Mouse (Mus musculus) layer of hippocampus, postnatal 10 days (tissue): ENCODE results near the gene H2-M10.1. TPM values are rescaled to one million over a fixed set of nuclear protein-coding genes. Genes with fewer than 3 reads are reported as not detected.
"Not testable (repeated sequence)": the region's sequence is repeated elsewhere in the genome, so short reads cannot be mapped to it uniquely, and the experiment has no call there.

ENCODE experiments used
- DNase-seq, 2 experiments: peaks; one replicate each; pipeline ENCODE4 v3.0.0; 2021; ENCODE audit warnings: low spot score in 2 of 2
- long read RNA-seq: library from polyadenylated mRNA; stranded (forward); transcript quantifications from one replicate; pipeline ENCODE4 v2.0.0, GENCODE M21; 2023
- total RNA-seq, 2 experiments: library from RNA; stranded (reverse); gene quantifications; 2 replicates each; pipeline ENCODE4 v1.2.3; 2021

H2-M10.1 gene
- total RNA-seq: not detected
- long read RNA-seq: 0 reads

DNA sequence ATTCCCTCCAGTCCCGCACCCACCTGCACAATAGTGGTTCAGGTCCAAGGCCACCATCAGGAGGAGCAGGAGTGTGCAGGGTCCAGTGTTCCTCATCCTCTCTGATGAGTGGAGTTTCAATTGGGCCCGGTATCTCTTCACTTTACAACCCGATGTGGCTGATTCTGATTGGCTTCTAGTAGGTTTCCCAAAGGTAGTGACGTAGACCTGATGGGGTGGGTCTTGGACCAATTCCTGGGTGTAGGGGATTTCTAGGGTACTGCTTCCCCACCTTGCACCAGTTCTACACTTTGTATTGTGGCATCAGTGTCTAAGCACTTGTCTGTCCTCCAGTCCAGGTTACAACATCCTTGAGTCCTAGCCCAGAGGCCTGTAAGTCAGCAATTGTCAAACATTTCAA lies at the start of gene H2-M10.1:
Gene H2-M10.1, minus strand, starts transcription at position 101 of the 400 bp plus-strand sequence.
- no peak for DNase-seq

DNA sequence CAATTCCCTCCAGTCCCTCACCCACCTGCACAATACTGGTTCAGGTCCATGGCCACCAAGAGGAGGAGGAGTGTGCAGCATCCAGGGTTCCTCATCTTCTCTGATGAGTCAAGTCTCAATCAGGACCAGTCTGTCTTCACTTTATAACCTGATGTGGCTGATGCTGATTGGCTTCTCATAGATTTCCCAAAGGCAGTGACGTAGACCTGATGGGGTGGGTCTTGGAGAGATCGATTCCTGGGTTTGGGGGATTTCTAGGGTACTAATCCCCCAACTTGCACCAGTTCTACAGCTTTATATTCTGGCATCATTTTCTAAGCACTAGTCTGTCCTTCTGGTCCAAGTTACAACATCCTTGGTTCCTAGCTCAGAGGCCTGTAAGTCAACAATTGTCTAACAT lies 42.4 kb upstream of the H2-M10.1 start, which contains the start of gene H2-M10.3:
Gene H2-M10.3, minus strand, starts transcription at position 101 of the 400 bp plus-strand sequence.
- not testable (repeated sequence) for DNase-seq

DNA sequence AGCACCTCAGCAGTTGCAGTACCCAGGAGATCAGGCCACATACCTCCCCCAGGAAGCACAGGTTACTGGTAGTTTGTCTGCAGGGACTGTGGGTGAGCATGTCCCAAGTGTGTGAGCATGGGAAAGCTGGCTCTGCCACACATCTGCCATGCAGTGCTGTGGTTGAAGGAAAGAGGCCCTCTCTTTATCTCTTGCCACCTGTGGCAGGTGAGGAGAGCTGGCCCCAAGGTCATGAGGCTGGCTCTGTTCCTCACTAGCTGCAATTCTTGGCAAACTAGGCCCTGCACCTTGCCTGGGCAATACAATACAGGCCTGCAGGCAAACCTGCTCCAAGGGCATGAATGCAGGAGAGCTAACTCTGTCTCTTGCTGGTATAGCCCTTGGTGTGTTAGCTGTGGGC lies 36.4 kb upstream of the H2-M10.1 start:
- DNase-seq: not testable (repeated sequence)

DNA sequence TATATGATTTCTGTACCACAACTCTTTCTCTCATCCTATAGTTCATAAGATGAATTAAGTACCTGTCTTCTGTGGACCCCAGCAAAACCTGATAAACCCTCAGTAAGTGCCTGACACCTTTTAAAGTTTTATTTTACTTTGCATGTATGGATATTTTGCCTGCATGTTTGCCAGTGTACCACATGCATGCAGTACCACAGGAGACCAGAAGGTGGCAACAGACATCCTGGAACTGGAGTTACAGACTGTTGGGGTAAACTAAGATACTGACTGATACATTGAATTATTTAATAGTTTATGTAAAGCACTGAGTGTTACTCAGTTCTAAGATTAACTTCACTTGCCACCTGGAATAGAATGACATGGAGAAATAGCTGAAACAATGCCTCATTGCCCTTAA lies 31.6 kb upstream of the H2-M10.1 start:
- peak; percentile 63 to 71 for DNase-seq

DNA sequence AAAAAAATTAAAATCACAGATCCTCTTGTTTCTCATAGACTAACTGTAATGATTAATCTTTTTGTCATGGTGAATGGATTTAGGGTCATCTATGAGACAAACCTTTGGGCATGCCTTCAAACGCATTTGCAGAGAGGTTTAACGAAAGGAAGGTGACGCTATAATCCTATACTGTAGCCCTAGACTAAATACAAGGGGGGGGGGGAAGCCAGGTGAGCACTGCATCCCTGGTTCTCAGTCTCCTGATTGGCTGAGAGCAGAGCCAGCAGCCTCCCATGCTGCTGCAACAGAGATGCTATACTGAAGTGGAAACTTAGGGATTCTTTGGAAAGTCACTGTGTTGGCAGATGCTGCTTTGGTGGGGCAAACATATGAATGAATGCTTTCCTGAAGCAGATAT lies 29.8 kb upstream of the H2-M10.1 start:
- DNase-seq: no peak

DNA sequence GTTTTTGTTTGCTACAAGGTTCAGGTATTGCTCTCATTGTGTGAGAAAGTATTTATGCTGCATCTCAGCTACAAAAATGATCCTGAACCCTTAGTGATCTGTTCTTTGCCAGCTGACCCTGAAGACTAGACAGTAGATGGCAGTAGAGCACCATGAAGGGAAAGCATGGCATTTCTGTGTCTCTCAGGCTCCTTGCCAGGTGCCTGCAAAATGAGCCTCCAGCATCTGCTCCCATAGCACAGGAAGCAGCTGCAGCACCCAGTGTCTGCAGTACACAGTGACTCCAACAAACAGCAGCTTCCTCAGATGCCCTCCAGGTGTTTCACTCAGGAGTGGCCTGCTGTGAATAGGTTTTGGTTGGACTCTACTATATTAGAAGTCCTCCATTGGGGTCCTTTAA lies 29.4 kb upstream of the H2-M10.1 start:
- peak; percentile 75 to 86 for DNase-seq

DNA sequence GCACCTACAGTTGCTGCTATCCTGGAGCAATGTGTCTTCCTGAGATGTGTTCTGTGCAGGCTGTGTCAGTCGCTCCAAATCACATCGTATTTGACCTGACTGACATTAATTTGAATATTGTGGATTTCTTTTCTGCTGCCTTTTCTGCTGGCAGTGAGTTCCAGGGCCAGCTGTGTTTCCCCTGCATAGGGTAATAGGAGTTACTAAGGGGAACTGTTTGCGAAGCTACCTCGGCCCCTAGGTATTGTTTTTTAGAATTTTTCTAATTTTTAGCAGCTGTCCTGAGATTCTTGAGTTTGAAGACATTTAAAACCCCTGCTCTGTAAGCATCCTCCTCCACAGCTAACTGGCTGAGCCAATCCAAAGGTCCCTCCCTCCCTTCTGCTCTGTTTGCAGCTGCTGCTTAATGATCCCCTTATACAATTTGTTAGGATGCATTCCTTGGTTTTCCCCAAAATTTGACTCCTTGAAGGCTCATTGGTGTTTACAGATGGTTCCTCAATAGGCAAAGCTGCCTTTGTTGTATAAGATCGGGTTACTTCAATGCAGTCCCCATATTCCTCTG lies 10.2 kb downstream of the H2-M10.1 start:
- DNase-seq: no peak

DNA sequence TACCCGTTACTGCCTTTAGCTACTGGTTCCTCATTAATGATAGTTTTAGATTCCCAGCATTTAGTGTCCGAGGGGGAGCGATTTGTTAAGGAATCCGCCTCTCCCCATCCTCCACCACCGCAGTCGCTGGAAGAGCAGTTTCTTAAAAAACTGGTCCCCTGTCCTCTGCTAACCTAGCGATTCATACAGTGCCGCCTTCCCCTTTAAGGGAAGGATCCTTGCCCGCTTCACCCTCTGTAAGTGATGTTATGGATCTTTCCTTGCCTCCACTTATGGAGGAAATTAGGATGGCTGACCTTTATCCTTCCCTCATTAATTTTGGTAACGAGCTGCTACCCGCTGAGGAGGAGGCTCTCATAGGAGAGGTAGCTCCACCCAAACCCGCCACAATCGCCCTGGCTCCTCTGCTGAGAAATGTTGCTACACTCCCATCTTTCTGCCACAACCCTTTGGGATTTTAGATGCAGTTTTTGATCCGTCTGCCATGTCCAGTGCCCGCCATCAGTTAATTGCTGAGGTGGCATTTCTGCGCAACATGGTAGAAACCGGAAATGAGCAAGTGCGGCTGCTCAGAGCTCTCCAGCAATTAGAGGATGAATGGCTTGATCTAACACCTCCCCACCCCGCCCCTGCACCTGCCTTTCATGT lies 10.8 kb downstream of the H2-M10.1 start:
- DNase-seq: peak; percentile 63 to 71

DNA sequence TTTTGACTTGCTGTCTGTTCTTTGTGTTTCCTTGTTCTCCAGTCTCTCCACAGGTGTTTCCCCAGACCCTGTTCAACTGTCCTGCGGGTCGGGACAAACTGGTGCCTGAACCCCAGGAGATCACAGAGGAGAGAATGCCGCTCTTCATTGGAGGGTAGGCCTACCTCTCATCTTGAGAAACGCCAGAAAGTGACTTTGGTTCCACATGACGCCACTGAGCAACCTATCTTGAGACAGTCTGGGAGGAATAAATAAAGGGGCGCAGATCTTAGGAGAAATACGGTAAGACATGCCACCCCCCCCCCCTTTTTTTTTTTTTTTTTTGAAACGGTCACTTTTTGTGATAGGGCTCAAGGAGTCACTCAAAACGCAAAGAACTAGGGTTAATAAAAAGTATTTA lies 11.4 kb downstream of the H2-M10.1 start:
- peak; percentile 13 to 39 for DNase-seq

DNA sequence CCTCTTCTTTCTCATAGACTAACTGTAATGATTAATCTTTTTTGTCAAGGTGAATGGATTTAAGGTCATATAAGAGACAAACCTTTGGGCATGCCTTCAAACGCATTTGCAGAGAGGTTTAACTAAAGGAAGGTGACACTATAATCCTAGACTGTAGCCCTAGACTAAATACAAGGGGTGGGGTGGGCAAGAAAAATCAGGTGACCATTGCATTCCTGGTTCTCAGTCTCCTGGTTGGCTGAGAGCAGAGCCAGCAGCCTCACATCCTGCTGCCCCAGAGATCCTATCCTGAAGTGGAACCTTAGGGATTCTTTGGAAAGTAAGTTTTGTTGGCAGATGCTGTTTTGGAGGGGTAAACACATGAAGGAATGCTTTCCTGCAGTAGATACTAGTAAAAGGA lies 16.7 kb downstream of the H2-M10.1 start:
- DNase-seq: no peak

DNA sequence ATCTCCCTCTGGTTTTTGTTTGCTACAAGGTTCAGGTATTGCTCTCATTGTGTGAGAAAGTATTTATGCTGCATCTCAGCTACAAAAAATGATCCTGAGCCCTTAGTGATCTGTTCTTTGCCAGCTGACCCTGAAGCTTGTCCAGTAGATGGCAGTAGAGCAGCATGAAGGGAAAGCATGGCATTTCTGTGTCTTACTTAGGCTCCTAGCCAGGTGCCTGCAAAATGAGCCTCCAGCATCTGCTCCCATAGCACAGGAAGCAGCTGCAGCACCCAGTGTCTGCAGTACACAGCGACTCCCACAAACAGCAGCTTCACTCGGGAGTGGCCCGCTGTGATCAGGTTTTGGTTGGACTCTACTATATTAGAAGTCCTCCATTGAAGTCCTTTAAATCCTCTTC lies 17.1 kb downstream of the H2-M10.1 start:
- peak; percentile 75 to 78 for DNase-seq

DNA sequence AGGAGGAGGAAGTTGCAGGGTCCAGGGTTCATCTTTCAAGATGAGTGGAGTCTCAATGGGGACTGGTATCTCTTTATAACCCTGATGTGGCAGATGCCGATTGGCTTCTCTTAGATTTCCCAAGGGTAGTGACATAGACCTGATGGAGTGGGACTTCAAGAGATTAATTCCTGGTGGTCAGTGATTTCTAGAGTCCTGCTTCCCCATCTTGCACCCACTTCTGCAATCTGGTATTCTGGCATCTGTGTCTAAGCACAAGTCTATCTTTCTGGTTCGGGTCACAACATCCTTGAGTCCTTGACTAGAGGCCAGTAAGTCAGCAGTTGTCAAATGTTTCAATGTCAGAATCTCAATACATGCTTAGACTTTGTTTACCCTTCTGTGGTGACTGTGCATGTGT lies 39.6 kb downstream of the H2-M10.1 start, which contains the start of gene H2-M10.2:
Gene H2-M10.2, minus strand, starts transcription at position 101 of the 400 bp plus-strand sequence.
- DNase-seq: no peak

DNA sequence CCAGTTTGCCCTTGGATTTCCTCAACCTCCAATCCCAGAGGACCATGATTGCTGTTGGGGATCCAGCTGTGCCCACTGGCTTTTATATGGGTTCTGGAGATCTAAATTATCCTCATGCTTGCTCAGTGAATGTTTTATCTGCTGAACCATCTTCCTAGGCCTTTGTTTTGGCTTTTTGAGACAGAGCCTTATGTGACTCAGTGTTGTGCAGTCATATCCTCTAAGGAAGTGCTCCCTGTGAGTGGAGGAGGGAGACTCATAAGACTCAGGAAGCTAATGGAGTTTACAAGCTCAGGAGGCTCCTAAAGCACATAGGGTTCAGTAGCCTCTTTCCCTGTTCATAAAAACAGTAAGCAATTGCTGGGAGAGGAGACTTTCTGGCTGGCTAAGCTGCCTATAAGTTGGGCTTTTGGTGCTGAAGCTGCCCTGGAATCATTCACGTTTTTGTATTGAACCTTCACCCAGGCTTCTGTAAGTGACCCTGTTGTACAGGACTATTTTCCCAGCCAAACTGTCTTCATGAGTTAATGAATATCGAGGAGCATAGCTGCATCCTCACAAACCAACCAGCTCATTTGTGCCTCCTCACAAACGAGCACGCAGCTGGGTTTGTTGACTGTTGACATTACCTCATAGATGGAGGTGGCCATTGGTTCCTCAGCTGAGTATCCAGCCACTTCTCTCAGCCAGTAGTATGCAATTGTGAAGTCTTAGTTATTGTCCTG lies 44.3 kb downstream of the H2-M10.1 start:
- no peak for DNase-seq

DNA sequence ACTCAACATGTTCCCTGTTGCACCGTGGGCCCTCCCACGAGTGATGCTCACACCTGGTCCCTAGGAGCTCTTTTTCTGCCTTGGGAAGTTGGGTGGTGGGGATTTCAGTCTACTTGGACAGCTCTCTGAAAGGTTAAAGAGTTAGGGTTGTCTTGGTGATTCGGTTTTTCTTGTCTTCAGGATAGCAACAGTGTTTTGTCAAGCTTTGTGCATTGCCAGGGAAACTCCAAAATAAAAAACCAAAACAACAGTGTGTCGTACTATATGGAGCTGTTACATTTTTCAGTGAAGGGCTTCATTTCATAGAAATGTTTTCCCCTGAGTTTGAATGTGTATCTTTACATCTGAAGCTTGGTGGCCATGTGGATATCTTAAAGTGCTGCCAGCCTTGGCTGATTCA lies 51.2 kb downstream of the H2-M10.1 start:
- DNase-seq: no peak

DNA sequence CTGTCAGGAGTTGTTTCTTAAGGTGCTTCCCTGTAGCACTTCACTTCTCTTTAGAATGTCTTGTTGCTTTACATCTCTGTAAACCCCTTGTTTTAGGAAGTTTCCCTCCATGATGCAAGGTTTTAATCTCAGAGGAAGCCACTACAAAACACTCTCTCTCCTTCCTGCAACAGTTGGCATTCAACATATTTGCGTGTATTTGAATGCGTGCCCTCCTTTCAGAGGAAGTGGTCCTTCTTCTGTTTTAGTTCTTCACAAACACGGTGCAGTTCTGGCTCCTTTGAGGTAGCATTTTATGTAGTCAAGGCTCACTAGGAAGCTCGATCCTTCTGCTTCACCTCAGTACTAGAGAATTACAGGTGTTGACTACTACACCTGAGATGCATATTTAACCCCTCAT lies 52.2 kb downstream of the H2-M10.1 start:
- no peak for DNase-seq

Other genes starting within 250 kb of the H2-M10.1 start
- not detected for gene Gm19684, start 204.5 kb downstream of the H2-M10.1 start, total RNA-seq
- gene Gm7030, start 196.7 kb downstream of the H2-M10.1 start, total RNA-seq: not detected
- not detected for gene Gm8909, start 157.6 kb downstream of the H2-M10.1 start, total RNA-seq
- not detected for gene H2-T3, start 135.9 kb downstream of the H2-M10.1 start, total RNA-seq
- 10 to 100 TPM; 42.6 to 43.6 TPM for gene Rpp21, start 68.1 kb downstream of the H2-M10.1 start, total RNA-seq
- 10 to 100 TPM; 21.1 to 23.9 TPM for gene Trim39, start 53.9 kb downstream of the H2-M10.1 start, total RNA-seq
- not detected for gene H2-M10.2, start 39.7 kb downstream of the H2-M10.1 start, total RNA-seq
- not detected for gene H2-M10.3, start 42.3 kb upstream of the H2-M10.1 start, total RNA-seq
- not detected for gene H2-M10.4, start 136.2 kb upstream of the H2-M10.1 start, total RNA-seq
- gene H2-M11, start 220.9 kb upstream of the H2-M10.1 start, total RNA-seq: not detected